Mouse (Mus musculus): ENCODE results near the gene Gstm3.

- no peak for TF ChIP-seq TAL1 (IDR thresholded peaks at IDR 0.05; ENCODE audit: low read length)
- TF ChIP-seq GATA1 (IDR thresholded peaks at IDR 0.05; ENCODE audit: low read length) = no peak
Observed at GRCm38 (mm10) chr3:107920348-107920747, 48.7 kb downstream of the Gstm3 start.

Measured in erythroblast, embryonic 14.5 days (primary cell).